Mouse (Mus musculus) cerebellum, adult 2 months (tissue): ENCODE measurements at regions not wholly inside any gene's neighbourhood (a gene's known extent, or its start where the extent isn't known, plus 50 kb on each side); places are given as distances from the start of the nearest gene placed in this dataset.
A peak's percentile ranks its signal among the peaks of the same experiment; 100 is the strongest.

Experiments
- DNase-seq, 2 experiments: peaks; one replicate each; pipeline ENCODE4 v3.0.0; 2021
- H3K27ac ChIP-seq: fragments of 200-500 bp; 2 replicates; pipeline ENCODE4 v1.5.1; 2012; ENCODE audit warnings: low read length, control low read depth, inconsistent platforms; ENCODE audit not compliant: insufficient read depth
- H3K27me3 ChIP-seq: fragments of 200-500 bp; 2 replicates; pipeline ENCODE4 v1.6.1; 2012; ENCODE audit warnings: inconsistent platforms, mild to moderate bottlenecking, low read length, moderate library complexity; ENCODE audit not compliant: control insufficient read depth, insufficient read depth
- H3K4me1 ChIP-seq: fragments of 200-500 bp; 2 replicates; pipeline ENCODE4 v1.6.1; 2011; ENCODE audit warnings: low read length; ENCODE audit not compliant: control insufficient read depth, insufficient read depth
- H3K4me3 ChIP-seq: fragments of 200-500 bp; replicated peaks from 2 replicates; pipeline ENCODE3; 2011; ENCODE audit warnings: mild to moderate bottlenecking, low read depth, low read length, control low read depth; ENCODE audit not compliant: insufficient read depth
- CTCF ChIP-seq: fragments of 200-500 bp; IDR thresholded peaks from 2 replicates; pipeline ENCODE4 v1.5.1; 2011; ENCODE audit warnings: low read depth, mild to moderate bottlenecking, control low read depth, low read length, moderate library complexity, borderline replicate concordance; ENCODE audit not compliant: insufficient read depth
- POLR2A ChIP-seq: fragments of 200-500 bp; IDR thresholded peaks from 2 replicates; pipeline ENCODE4 v1.6.1; 2011; ENCODE audit warnings: low read length, control low read depth, borderline replicate concordance; ENCODE audit not compliant: insufficient read depth
- WGBS: fragments of 180-500 bp; shearing (Covaris S2); methylation state at CpG from one replicate; pipeline ENCODE4 v1.1.7; 2018; 5-methylcytosine and 5-hydroxymethylcytosine counted together

- peaks cover 17% of the 10 kb centered on the region for H3K4me1 ChIP-seq
- TF ChIP-seq CTCF = no peak
- TF ChIP-seq POLR2A = no peak
- no peak overlapping the region for H3K4me3 ChIP-seq
- DNase-seq = peak in 1 of 2 experiments; percentile 60
- no peaks in the 10 kb centered on the region for H3K27me3 ChIP-seq
- H3K27ac ChIP-seq = no peak overlapping the region
- 20% methylated on average over 14 of the region's 14 CpGs for WGBS
Observed at GRCm38 (mm10) chr17:27317576-27318277, 113.5 kb upstream of the Lemd2 start.

DNA sequence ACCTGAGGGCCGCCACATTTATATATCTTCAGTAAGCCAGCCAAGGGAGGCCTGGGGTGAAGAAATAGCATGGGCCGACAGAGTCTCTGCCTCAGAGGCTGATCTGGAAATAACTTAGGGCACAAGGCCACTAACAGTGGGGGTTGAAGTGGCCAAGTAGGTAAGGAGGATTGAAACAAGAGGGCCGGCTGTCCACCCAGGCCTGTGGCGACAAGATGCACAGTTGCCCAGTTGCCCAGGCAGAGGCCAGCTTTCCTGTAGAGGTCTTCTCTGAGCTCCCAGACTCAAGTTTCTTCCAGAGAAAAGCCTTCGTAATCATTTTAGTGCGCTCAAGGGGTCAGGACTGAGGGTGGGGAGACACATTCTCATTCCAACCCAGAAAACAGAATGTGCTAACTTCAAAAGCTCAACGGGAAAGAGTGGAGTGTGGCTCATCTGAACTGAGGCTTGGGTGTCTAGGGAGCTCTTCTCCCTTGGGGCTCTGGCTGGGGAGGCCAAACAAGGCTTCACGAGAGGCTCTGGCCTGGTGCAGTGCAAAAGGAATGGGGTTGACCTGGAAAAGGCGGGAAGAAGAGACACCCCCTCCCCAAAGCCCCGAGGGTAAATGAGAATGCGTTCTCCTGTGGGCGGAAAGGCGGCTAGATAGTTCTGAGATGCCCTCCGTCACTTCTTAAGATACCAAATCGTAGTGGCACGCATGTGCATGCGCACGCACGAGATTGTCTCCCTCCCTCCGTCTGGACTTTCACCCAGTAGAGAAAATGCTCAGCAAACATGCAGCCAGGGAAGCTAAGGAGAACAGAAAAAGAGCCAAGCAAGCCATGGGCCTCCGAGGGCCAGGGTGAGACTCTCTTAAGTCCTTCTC is 112.7 kb upstream of the Lemd2 start:
- Histone ChIP-seq H3K4me1 (peaks cover 17% of the 10 kb centered on the region), H3K27me3 (no peaks in the 10 kb centered on the region)

GRCm38 (mm10) chr17:27315947-27316628 is 111.8 kb upstream of the Lemd2 start:
- no peak for TF ChIP-seq CTCF
- no peak for TF ChIP-seq POLR2A
- 82% methylated on average over 11 of the region's 11 CpGs for whole genome bisulfite sequencing
- DNase-seq = peak in 1 of 2 experiments; percentile 29
- no peak overlapping the region for H3K27ac ChIP-seq
- H3K4me1 ChIP-seq = peaks cover 17% of the 10 kb centered on the region
- no peaks in the 10 kb centered on the region for H3K27me3 ChIP-seq
- H3K4me3 ChIP-seq = no peak overlapping the region

More for the DNA sequence above, 112.7 kb upstream of the Lemd2 start:
- no peak for TF ChIP-seq POLR2A
- no peak for TF ChIP-seq CTCF
- H3K4me3 ChIP-seq = no peak overlapping the region
- WGBS = 83% methylated on average over 21 of the region's 21 CpGs
- peak in 1 of 2 experiments; percentile 29 for DNase-seq
- H3K27ac ChIP-seq = no peak overlapping the region

GRCm38 (mm10) chr17:27315428-27315827 is 111.2 kb upstream of the Lemd2 start:
- no peak for DNase-seq
- Histone ChIP-seq H3K27me3 (no peaks in the 10 kb centered on the region), H3K4me3 (no peak overlapping the region), H3K4me1 (peaks cover 17% of the 10 kb centered on the region), H3K27ac (no peak overlapping the region)
- TF ChIP-seq POLR2A (no peak), CTCF (no peak)
- 71% methylated on average over 3 of the region's 3 CpGs for WGBS

- no peaks in the 10 kb centered on the region for H3K27me3 ChIP-seq
- H3K4me3 ChIP-seq = no peak overlapping the region
- no peak overlapping the region for H3K27ac ChIP-seq
- TF ChIP-seq POLR2A = no peak
- no peak for TF ChIP-seq CTCF
- DNase-seq = peak; percentile 48 to 60
- peaks cover 17% of the 10 kb centered on the region for H3K4me1 ChIP-seq
- WGBS = 26% methylated on average over 7 of the region's 7 CpGs
Observed at GRCm38 (mm10) chr17:27314821-27315392, 110.6 kb upstream of the Lemd2 start.

DNA sequence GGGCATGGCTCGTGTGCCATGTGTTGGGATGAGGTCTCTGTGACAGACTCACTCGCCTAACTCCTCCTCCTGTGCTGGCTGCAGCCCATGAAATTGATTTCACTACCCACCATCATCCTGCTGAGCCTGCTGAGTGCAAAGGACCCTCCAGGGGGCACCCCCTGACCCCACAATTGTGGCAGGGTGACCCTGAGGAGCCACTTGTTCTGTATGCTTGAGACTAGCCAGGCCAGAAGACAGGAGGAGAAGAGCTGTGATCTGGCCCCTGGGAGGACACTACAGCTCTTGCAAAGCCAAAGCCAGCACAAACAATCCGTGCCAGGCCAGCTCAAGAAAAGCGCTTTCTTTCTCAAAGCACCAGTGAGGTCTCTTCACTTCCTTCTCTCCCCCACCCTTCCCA is 104.7 kb upstream of the Lemd2 start:
- no peak for TF ChIP-seq CTCF
- no peak for TF ChIP-seq POLR2A
- no peaks in the 10 kb centered on the region for H3K27me3 ChIP-seq
- no peak overlapping the region for H3K27ac ChIP-seq
- WGBS = 57% methylated on average over 4 of the region's 4 CpGs
- peaks cover 5% of the 10 kb centered on the region for H3K4me1 ChIP-seq
- no peak overlapping the region for H3K4me3 ChIP-seq
- no peak for DNase-seq

DNA sequence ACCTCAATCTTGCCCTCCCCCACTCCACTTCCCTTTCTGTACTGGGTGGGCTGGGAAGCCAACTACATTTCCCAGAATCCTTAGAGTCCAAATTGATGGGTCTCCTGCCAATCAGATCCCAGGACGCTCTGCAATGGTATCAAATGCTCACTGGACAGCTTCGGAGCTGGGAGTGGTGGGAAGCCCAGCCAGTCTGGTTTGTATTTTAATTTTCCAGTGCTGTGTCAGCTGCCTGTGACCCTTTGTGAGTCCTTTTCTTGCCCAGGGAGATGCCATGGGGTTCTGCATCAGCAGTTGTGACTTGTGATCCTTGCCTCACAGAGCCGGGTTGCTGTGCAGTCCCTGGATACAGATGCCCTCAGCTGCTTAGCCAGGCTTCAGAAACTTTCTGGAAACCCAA is 100.6 kb upstream of the Lemd2 start:
- TF ChIP-seq CTCF = no peak
- no peak for TF ChIP-seq POLR2A
- peaks cover 15% of the 10 kb centered on the region for H3K4me1 ChIP-seq
- H3K27me3 ChIP-seq = no peaks in the 10 kb centered on the region
- H3K4me3 ChIP-seq = no peak overlapping the region
- 69% methylated on average over 3 of the region's 3 CpGs for WGBS
- DNase-seq = no peak
- H3K27ac ChIP-seq = no peak overlapping the region
